Mouse (Mus musculus): Measurements from ENCODE around the gene Sv2c.
"Not testable (repeated sequence)": the region's sequence is repeated elsewhere in the genome, so short reads cannot be mapped to it uniquely, and the experiment has no call there.

The Sv2c gene

GRCm38 (mm10) chr13:96132401-96132816, at the start of gene Sv2c:
Gene Sv2c (minus strand): TSS chr13:96132577.
- DNase-seq (ENCODE audit: extremely low spot score, low spot score) = peak; percentile 77

DNA sequence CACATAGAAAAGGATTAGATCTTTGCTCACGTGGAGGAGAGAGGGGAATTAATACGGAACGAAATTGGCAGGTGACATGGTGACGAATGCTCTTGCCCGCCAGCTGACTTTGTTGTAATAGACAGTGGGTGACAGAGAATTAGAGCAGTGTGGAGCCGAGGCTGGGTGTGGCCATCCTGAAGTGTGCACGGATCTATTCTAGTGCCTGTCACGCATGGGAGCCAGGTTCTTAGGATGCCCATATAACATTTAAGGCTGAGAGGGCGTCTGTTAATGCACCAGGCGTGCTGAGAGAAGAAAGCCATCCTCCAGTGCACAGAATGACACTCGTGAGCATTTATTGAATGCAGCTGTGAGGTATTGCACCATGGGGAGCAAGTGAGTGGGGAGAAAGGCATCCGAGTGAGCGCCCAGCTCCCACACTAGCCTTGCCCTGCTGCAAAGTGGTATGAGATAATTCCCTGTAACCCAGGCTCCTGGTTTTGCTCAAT, 48.3 kb upstream of the Sv2c start:
- no peak for DNase-seq (ENCODE audit: extremely low spot score, low spot score)

GRCm38 (mm10) chr13:96175591-96176212, 43.3 kb upstream of the Sv2c start:
- DNase-seq (ENCODE audit: extremely low spot score, low spot score) = no peak

DNA sequence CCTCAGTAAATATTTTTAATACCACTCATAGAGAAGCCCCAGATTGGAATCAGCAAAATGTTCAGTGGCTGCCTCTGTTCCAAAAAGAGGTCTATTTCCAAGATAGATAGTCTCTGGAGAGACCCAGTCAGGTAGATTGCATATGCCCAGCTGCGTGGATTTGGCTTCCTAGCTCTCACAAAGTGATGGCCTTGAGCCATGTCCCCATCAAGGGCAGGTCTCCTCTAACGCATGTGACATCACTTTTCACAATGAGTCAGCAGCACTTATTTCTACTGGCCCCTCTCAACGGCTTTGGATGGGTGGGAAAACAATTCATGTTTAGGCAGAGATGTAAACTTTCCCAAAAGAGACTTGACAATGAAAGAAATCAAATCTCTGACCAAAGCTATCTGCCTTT, 41.3 kb upstream of the Sv2c start:
- DNase-seq (ENCODE audit: extremely low spot score, low spot score) = no peak

GRCm38 (mm10) chr13:96172290-96172689, 39.9 kb upstream of the Sv2c start:
- DNase-seq (ENCODE audit: extremely low spot score, low spot score) = no peak

- DNase-seq (ENCODE audit: extremely low spot score, low spot score) = no peak
Observed at GRCm38 (mm10) chr13:96168991-96169665, 36.8 kb upstream of the Sv2c start.

GRCm38 (mm10) chr13:96166593-96166992, 34.2 kb upstream of the Sv2c start:
- DNase-seq (ENCODE audit: extremely low spot score, low spot score) = no peak

DNA sequence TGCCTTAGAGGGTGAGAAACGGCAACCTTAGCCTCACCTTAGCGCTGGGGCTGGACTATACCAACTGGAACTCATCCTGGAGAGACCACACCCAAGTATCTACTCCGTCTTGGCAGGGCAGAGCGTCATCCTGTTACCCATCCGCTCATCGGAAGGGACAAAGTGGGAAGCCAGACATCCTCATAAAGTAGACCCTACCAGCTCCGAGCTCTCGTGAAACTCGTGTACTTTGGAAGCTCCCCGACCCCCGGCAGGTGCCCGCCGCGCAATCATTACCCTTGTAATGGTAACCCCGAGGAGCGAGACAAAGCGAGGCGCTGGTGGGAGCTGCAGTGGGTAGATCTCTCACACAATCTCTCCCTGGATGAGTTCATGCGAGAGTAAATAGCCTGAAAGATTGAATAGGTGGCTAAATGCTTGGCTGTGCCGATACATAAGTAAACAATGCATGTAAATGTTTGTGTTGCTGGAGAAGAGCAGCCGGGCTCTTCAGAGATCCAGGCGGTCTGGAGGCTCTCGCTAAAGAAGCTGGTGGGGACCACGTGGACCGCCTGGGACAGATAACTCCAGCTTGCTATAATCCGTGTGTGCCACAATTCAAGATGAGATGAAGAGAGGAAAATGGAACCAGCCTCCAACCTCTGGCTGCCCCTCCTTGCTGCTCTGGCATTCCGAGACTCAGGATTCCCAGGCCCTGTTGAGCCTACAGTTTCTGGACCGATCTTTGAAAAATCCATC, 1.2 kb upstream of the Sv2c start:
- DNase-seq (ENCODE audit: extremely low spot score, low spot score) = peak; percentile 51

DNA sequence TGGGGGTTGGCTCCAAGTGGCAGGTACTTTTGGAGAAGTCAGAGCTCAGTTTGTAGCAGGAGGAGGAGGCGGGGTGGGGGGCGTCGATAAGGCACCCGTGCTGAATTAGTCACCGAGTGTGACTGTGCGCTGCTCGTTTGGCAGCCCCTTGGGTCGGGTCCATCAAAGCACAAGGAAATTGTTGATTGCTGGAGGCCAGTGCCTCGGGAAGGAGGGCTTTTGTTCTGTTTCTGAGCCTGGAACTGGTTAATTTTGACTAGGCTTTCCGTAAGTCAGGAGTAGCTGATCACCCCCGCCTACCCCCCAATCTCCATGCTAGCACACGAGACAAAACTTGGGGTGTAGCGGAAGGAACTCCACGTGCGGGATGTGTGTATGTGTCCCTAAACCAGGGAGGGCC, 456 bp upstream of the Sv2c start:
- DNase-seq (ENCODE audit: extremely low spot score, low spot score) = no peak

GRCm38 (mm10) chr13:96131911-96132310, 466 bp downstream of the Sv2c start:
- no peak for DNase-seq (ENCODE audit: extremely low spot score, low spot score)

DNA sequence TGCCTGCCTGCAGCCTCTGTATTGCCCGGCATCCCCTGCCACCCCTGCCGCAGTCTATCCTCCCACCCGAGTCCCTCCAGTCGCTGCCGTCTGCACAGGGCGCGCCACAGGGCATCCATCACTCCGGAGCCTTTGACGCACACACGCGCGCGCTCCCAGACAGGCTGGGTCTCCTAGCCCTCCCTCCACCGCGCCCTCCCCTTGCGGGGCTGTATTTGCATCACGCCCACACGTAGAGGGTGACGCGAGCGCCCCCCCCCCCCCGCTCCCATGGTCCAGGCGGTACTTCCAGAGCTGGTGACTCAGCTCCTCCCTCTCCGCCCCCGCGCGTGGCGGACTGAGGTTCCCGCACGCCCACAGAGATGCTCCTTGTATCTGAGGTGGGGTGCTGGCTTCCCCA, 1.3 kb downstream of the Sv2c start:
- DNase-seq (ENCODE audit: extremely low spot score, low spot score) = peak; percentile 70

DNA sequence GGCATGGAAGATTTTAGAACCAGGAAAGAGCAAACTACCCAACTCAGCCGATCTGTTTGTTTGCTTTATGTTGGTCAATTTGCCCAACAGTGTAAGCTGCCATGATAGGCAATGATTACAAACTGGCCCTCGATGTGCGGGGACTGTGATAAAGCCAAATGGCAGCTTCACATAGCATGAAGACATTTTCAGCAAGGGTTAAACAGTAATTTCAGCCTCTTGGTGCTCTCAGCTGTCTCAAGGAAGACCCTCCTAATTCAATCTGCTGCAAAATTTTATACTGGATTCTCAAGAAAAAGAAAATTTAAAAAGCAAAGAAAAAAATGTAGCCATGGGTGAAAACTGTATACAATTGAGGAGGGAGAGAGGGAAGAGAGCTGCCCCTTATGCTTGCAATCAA, 3.3 kb downstream of the Sv2c start:
- DNase-seq (ENCODE audit: extremely low spot score, low spot score) = no peak

GRCm38 (mm10) chr13:96126669-96127068, 5.7 kb downstream of the Sv2c start:
- DNase-seq (ENCODE audit: extremely low spot score, low spot score) = no peak

- DNase-seq (ENCODE audit: extremely low spot score, low spot score) = no peak
Observed at GRCm38 (mm10) chr13:96125011-96125410, 7.4 kb downstream of the Sv2c start.

DNA sequence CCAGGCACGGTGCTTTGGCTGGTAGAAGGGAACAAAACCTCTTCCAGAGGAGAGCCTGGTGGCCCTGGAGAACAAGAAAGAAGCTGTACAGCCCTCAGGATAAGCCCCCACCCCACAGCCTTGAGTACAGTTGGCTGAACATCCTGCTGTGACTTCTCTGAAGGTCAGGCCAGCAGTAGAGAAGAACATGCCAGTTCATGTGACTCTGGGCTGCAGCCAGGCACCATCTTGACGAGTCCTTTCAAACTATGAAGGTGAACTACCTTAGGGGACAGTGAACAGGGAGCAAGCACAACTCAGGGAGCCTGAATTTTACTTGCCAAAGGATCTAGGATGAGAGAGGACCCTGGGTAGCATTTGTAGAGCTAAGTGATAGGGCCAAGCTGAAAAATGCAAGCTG, 19.7 kb downstream of the Sv2c start:
- no peak for DNase-seq (ENCODE audit: extremely low spot score, low spot score)

- no peak for DNase-seq (ENCODE audit: extremely low spot score, low spot score)
Observed at GRCm38 (mm10) chr13:96110767-96111166, 21.6 kb downstream of the Sv2c start.

DNA sequence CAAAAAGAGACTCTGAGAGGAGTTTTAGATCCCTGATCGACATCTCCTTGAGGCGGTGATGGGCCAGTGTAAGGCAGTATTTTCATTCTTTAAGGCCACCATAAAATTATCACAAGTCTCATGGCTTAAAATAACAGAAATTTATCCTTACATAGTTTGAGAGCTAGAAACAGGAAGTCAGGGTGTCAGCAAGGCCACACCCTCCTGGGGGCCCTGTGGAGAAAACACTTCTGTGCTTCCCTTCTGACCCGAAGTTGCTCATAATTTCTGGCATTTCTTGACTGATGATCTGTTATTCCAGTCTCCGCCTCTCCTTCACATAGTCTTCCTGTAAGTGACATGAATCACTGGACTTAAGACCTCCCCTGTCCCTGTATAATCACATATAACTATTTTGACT, 26.0 kb downstream of the Sv2c start:
- no peak for DNase-seq (ENCODE audit: extremely low spot score, low spot score)

GRCm38 (mm10) chr13:96090929-96091328, 41.4 kb downstream of the Sv2c start:
- no peak for DNase-seq (ENCODE audit: extremely low spot score, low spot score)

- DNase-seq (ENCODE audit: extremely low spot score, low spot score) = no peak
Observed at GRCm38 (mm10) chr13:96085581-96086302, 46.6 kb downstream of the Sv2c start.

DNA sequence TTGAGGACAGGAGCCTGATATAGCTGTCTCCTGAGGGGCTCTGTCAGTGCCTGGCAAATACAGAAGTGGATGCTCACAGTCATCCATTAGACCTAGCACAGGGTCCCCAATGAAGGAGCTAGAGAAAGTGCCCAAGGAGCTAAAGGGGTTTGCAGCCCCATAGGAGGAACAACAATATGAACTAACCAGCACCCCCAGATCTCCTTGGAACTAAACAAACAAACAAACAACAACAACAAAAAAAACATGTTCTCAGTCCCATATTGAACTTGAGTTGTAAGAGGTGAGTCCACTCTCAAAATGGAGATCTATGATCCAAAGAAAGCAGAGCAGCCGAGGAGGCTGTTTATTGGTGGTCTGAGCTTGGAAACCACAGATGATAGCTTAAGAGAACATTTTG, 50.6 kb downstream of the Sv2c start, which contains the start of gene Gm17190:
Gene Gm17190, plus strand, starts transcription at position 301 of the 400 bp plus-strand sequence.
- DNase-seq (ENCODE audit: extremely low spot score, low spot score) = not testable (repeated sequence)

- not testable (repeated sequence) for DNase-seq (ENCODE audit: extremely low spot score, low spot score)
Observed at GRCm38 (mm10) chr13:96081276-96081675, 51.1 kb downstream of the Sv2c start, which contains the start of gene Gm20075. Gene Gm20075 (minus strand): TSS chr13:96081376.
